Mouse (Mus musculus): ENCODE measurements at regions not wholly inside any gene's neighbourhood (a gene's known extent, or its start where the extent isn't known, plus 50 kb on each side); places are given as distances from the start of the nearest gene placed in this dataset.

- H3K4me3 ChIP-seq (ENCODE audit: low read depth, low read length) = no peak overlapping the region
- no peaks in the 10 kb centered on the region for H3K36me3 ChIP-seq (ENCODE audit: control insufficient read depth, insufficient read depth, low read length, poor library complexity, severe bottlenecking)
- H3K4me1 ChIP-seq (ENCODE audit: control insufficient read depth, insufficient read depth, low read length) = no peaks in the 10 kb centered on the region
- H3K27me3 ChIP-seq (ENCODE audit: control insufficient read depth, insufficient read depth, low read length, poor library complexity, severe bottlenecking) = no peaks in the 10 kb centered on the region
- no peaks in the 10 kb centered on the region for H3K9me3 ChIP-seq (replicated peaks; ENCODE audit: control insufficient read depth, insufficient read depth, low read length, poor library complexity, severe bottlenecking)
- TF ChIP-seq EP300 (IDR thresholded peaks at IDR 0.05; ENCODE audit: insufficient read depth, low read depth, low read length) = no peak
- no peak for TF ChIP-seq POLR2A (IDR thresholded peaks at IDR 0.05; ENCODE audit: insufficient read depth, low read length)
- no peak for TF ChIP-seq CTCF (IDR thresholded peaks at IDR 0.05; ENCODE audit: low read depth, low read length)
- no peak overlapping the region for H3K9ac ChIP-seq (ENCODE audit: low read depth, poor library complexity, severe bottlenecking)
- H3K27ac ChIP-seq (ENCODE audit: insufficient read depth, low read length) = no peak overlapping the region
These were observed 356.0 kb downstream of the Rnf144a start for GRCm38 (mm10) chr12:26059090-26059489.

GRCm38 (mm10) chr12:26057491-26058054 is 357.5 kb downstream of the Rnf144a start:
- no peaks in the 10 kb centered on the region for H3K4me1 ChIP-seq (ENCODE audit: control insufficient read depth, insufficient read depth, low read length)
- H3K36me3 ChIP-seq (ENCODE audit: control insufficient read depth, insufficient read depth, low read length, poor library complexity, severe bottlenecking) = no peaks in the 10 kb centered on the region
- H3K9me3 ChIP-seq (replicated peaks; ENCODE audit: control insufficient read depth, insufficient read depth, low read length, poor library complexity, severe bottlenecking) = no peaks in the 10 kb centered on the region
- no peak overlapping the region for H3K9ac ChIP-seq (ENCODE audit: low read depth, poor library complexity, severe bottlenecking)
- H3K4me3 ChIP-seq (ENCODE audit: low read depth, low read length) = no peak overlapping the region
- no peak overlapping the region for H3K27ac ChIP-seq (ENCODE audit: insufficient read depth, low read length)
- TF ChIP-seq POLR2A (IDR thresholded peaks at IDR 0.05; ENCODE audit: insufficient read depth, low read length) (no peak), EP300 (IDR thresholded peaks at IDR 0.05; ENCODE audit: insufficient read depth, low read depth, low read length) (no peak), CTCF (IDR thresholded peaks at IDR 0.05; ENCODE audit: low read depth, low read length) (no peak)
- H3K27me3 ChIP-seq (ENCODE audit: control insufficient read depth, insufficient read depth, low read length, poor library complexity, severe bottlenecking) = no peaks in the 10 kb centered on the region

GRCm38 (mm10) chr12:26046991-26047390 is 368.1 kb downstream of the Rnf144a start:
- Histone ChIP-seq H3K36me3 (ENCODE audit: control insufficient read depth, insufficient read depth, low read length, poor library complexity, severe bottlenecking) (no peaks in the 10 kb centered on the region), H3K9me3 (replicated peaks; ENCODE audit: control insufficient read depth, insufficient read depth, low read length, poor library complexity, severe bottlenecking) (peaks cover 11% of the 10 kb centered on the region; the same call in 1 of the 2 replicates), H3K4me1 (ENCODE audit: control insufficient read depth, insufficient read depth, low read length) (no peaks in the 10 kb centered on the region), H3K9ac (ENCODE audit: low read depth, poor library complexity, severe bottlenecking) (no peak overlapping the region), H3K4me3 (ENCODE audit: low read depth, low read length) (no peak overlapping the region), H3K27ac (ENCODE audit: insufficient read depth, low read length) (no peak overlapping the region), H3K27me3 (ENCODE audit: control insufficient read depth, insufficient read depth, low read length, poor library complexity, severe bottlenecking) (no peaks in the 10 kb centered on the region)
- no peak for TF ChIP-seq POLR2A (IDR thresholded peaks at IDR 0.05; ENCODE audit: insufficient read depth, low read length)
- TF ChIP-seq CTCF (IDR thresholded peaks at IDR 0.05; ENCODE audit: low read depth, low read length) = no peak
- TF ChIP-seq EP300 (IDR thresholded peaks at IDR 0.05; ENCODE audit: insufficient read depth, low read depth, low read length) = no peak

GRCm38 (mm10) chr12:26045321-26045720 is 369.7 kb downstream of the Rnf144a start:
- Histone ChIP-seq H3K27me3 (ENCODE audit: control insufficient read depth, insufficient read depth, low read length, poor library complexity, severe bottlenecking) (no peaks in the 10 kb centered on the region), H3K4me1 (ENCODE audit: control insufficient read depth, insufficient read depth, low read length) (no peaks in the 10 kb centered on the region), H3K9ac (ENCODE audit: low read depth, poor library complexity, severe bottlenecking) (no peak overlapping the region), H3K4me3 (ENCODE audit: low read depth, low read length) (no peak overlapping the region), H3K36me3 (ENCODE audit: control insufficient read depth, insufficient read depth, low read length, poor library complexity, severe bottlenecking) (no peaks in the 10 kb centered on the region), H3K9me3 (replicated peaks; ENCODE audit: control insufficient read depth, insufficient read depth, low read length, poor library complexity, severe bottlenecking) (peaks cover 11% of the 10 kb centered on the region; the same call in 1 of the 2 replicates), H3K27ac (ENCODE audit: insufficient read depth, low read length) (no peak overlapping the region)
- TF ChIP-seq CTCF (IDR thresholded peaks at IDR 0.05; ENCODE audit: low read depth, low read length) = no peak
- TF ChIP-seq POLR2A (IDR thresholded peaks at IDR 0.05; ENCODE audit: insufficient read depth, low read length) = no peak
- no peak for TF ChIP-seq EP300 (IDR thresholded peaks at IDR 0.05; ENCODE audit: insufficient read depth, low read depth, low read length)

- Histone ChIP-seq H3K9me3 (replicated peaks; ENCODE audit: control insufficient read depth, insufficient read depth, low read length, poor library complexity, severe bottlenecking) (no peaks in the 10 kb centered on the region), H3K4me1 (ENCODE audit: control insufficient read depth, insufficient read depth, low read length) (no peaks in the 10 kb centered on the region), H3K36me3 (ENCODE audit: control insufficient read depth, insufficient read depth, low read length, poor library complexity, severe bottlenecking) (no peaks in the 10 kb centered on the region), H3K9ac (ENCODE audit: low read depth, poor library complexity, severe bottlenecking) (no peak overlapping the region), H3K27me3 (ENCODE audit: control insufficient read depth, insufficient read depth, low read length, poor library complexity, severe bottlenecking) (no peaks in the 10 kb centered on the region), H3K4me3 (ENCODE audit: low read depth, low read length) (no peak overlapping the region), H3K27ac (ENCODE audit: insufficient read depth, low read length) (no peak overlapping the region)
- TF ChIP-seq POLR2A (IDR thresholded peaks at IDR 0.05; ENCODE audit: insufficient read depth, low read length) (no peak), EP300 (IDR thresholded peaks at IDR 0.05; ENCODE audit: insufficient read depth, low read depth, low read length) (no peak), CTCF (IDR thresholded peaks at IDR 0.05; ENCODE audit: low read depth, low read length) (no peak)
These were observed 402.1 kb downstream of the Rnf144a start for GRCm38 (mm10) chr12:26012951-26013350.

- TF ChIP-seq EP300 (IDR thresholded peaks at IDR 0.05; ENCODE audit: insufficient read depth, low read depth, low read length) (no peak), CTCF (IDR thresholded peaks at IDR 0.05; ENCODE audit: low read depth, low read length) (no peak), POLR2A (IDR thresholded peaks at IDR 0.05; ENCODE audit: insufficient read depth, low read length) (no peak)
- Histone ChIP-seq H3K36me3 (ENCODE audit: control insufficient read depth, insufficient read depth, low read length, poor library complexity, severe bottlenecking) (no peaks in the 10 kb centered on the region), H3K9ac (ENCODE audit: low read depth, poor library complexity, severe bottlenecking) (no peak overlapping the region), H3K27me3 (ENCODE audit: control insufficient read depth, insufficient read depth, low read length, poor library complexity, severe bottlenecking) (no peaks in the 10 kb centered on the region), H3K27ac (ENCODE audit: insufficient read depth, low read length) (no peak overlapping the region), H3K4me1 (ENCODE audit: control insufficient read depth, insufficient read depth, low read length) (no peaks in the 10 kb centered on the region), H3K9me3 (replicated peaks; ENCODE audit: control insufficient read depth, insufficient read depth, low read length, poor library complexity, severe bottlenecking) (no peaks in the 10 kb centered on the region), H3K4me3 (ENCODE audit: low read depth, low read length) (no peak overlapping the region)
These were observed 421.0 kb downstream of the Rnf144a start for GRCm38 (mm10) chr12:25994063-25994462.
